Mouse (Mus musculus): ENCODE results near the gene Dync1li1. TPM values are rescaled to one million over a fixed set of nuclear protein-coding genes. Genes with fewer than 3 reads are reported as not detected.

Gene Dync1li1
- polyA plus RNA-seq, 1 experiment from 2014 or later = 94.0 TPM

- H3K27ac ChIP-seq (ENCODE audit: low read depth, low read length) = no peak overlapping the region
- no peak overlapping the region for H3K4me3 ChIP-seq (ENCODE audit: low read depth, low read length)
- H3K9me3 ChIP-seq (ENCODE audit: control insufficient read depth, low read length) = no peaks in the 10 kb centered on the region
- ATAC-seq (ENCODE audit: insufficient read depth, low FRiP score, low TSS enrichment) = no peak
- H3K36me3 ChIP-seq (ENCODE audit: control insufficient read depth, insufficient read depth, low read length) = peaks cover 6% of the 10 kb centered on the region
- H3K9ac ChIP-seq (ENCODE audit: low read length) = no peak overlapping the region
- H3K4me2 ChIP-seq (ENCODE audit: low read depth) = no peak overlapping the region
- H3K4me1 ChIP-seq (ENCODE audit: control insufficient read depth, insufficient read depth, low read length) = no peaks in the 10 kb centered on the region
- WGBS = 83% methylated on average over 4 of the region's 4 CpGs
- DNase-seq (ENCODE audit: low spot score) = no peak
- no peaks in the 10 kb centered on the region for H3K27me3 ChIP-seq (ENCODE audit: control insufficient read depth, insufficient read depth, low read length)
Measured at GRCm38 (mm10) chr9:114745654-114746053, 57.1 kb downstream of the Dync1li1 start.

GRCm38 (mm10) chr9:114747012-114747411 lies 58.4 kb downstream of the Dync1li1 start:
- Histone ChIP-seq H3K9ac (ENCODE audit: low read length) (no peak overlapping the region), H3K4me2 (ENCODE audit: low read depth) (no peak overlapping the region), H3K4me3 (ENCODE audit: low read depth, low read length) (no peak overlapping the region), H3K4me1 (ENCODE audit: control insufficient read depth, insufficient read depth, low read length) (no peaks in the 10 kb centered on the region), H3K27ac (ENCODE audit: low read depth, low read length) (no peak overlapping the region), H3K27me3 (ENCODE audit: control insufficient read depth, insufficient read depth, low read length) (no peaks in the 10 kb centered on the region), H3K9me3 (ENCODE audit: control insufficient read depth, low read length) (no peaks in the 10 kb centered on the region), H3K36me3 (ENCODE audit: control insufficient read depth, insufficient read depth, low read length) (peaks cover 6% of the 10 kb centered on the region)
- 80% methylated on average over 10 of the region's 10 CpGs for WGBS
- DNase-seq (ENCODE audit: low spot score) (no peak), ATAC-seq (ENCODE audit: insufficient read depth, low FRiP score, low TSS enrichment) (no peak)

GRCm38 (mm10) chr9:114747466-114747865 lies 58.9 kb downstream of the Dync1li1 start:
- no peaks in the 10 kb centered on the region for H3K27me3 ChIP-seq (ENCODE audit: control insufficient read depth, insufficient read depth, low read length)
- DNase-seq (ENCODE audit: low spot score) (no peak), ATAC-seq (ENCODE audit: insufficient read depth, low FRiP score, low TSS enrichment) (no peak)
- WGBS = 84% methylated on average over 12 of the region's 12 CpGs
- H3K9ac ChIP-seq (ENCODE audit: low read length) = no peak overlapping the region
- H3K36me3 ChIP-seq (ENCODE audit: control insufficient read depth, insufficient read depth, low read length) = peaks cover 6% of the 10 kb centered on the region
- no peak overlapping the region for H3K27ac ChIP-seq (ENCODE audit: low read depth, low read length)
- no peak overlapping the region for H3K4me3 ChIP-seq (ENCODE audit: low read depth, low read length)
- no peaks in the 10 kb centered on the region for H3K4me1 ChIP-seq (ENCODE audit: control insufficient read depth, insufficient read depth, low read length)
- H3K4me2 ChIP-seq (ENCODE audit: low read depth) = no peak overlapping the region
- no peaks in the 10 kb centered on the region for H3K9me3 ChIP-seq (ENCODE audit: control insufficient read depth, low read length)

- no peak overlapping the region for H3K4me3 ChIP-seq (ENCODE audit: low read depth, low read length)
- no peaks in the 10 kb centered on the region for H3K27me3 ChIP-seq (ENCODE audit: control insufficient read depth, insufficient read depth, low read length)
- peaks cover 5% of the 10 kb centered on the region; the same call in 1 of the 2 replicates for H3K4me1 ChIP-seq (ENCODE audit: control insufficient read depth, insufficient read depth, low read length)
- DNase-seq (ENCODE audit: low spot score) (no peak), ATAC-seq (ENCODE audit: insufficient read depth, low FRiP score, low TSS enrichment) (no peak)
- no peaks in the 10 kb centered on the region for H3K9me3 ChIP-seq (ENCODE audit: control insufficient read depth, low read length)
- 81% methylated on average over 3 of the region's 3 CpGs for WGBS
- no peak overlapping the region for H3K9ac ChIP-seq (ENCODE audit: low read length)
- H3K36me3 ChIP-seq (ENCODE audit: control insufficient read depth, insufficient read depth, low read length) = peaks cover 6% of the 10 kb centered on the region
- no peak overlapping the region for H3K4me2 ChIP-seq (ENCODE audit: low read depth)
- no peak overlapping the region for H3K27ac ChIP-seq (ENCODE audit: low read depth, low read length)
Measured at GRCm38 (mm10) chr9:114751582-114751981, 63.0 kb downstream of the Dync1li1 start.

- DNase-seq (ENCODE audit: low spot score) (no peak), ATAC-seq (ENCODE audit: insufficient read depth, low FRiP score, low TSS enrichment) (peak; percentile 16; the same call in 1 of the 2 replicates)
- H3K4me2 ChIP-seq (ENCODE audit: low read depth) = no peak overlapping the region
- H3K9ac ChIP-seq (ENCODE audit: low read length) = no peak overlapping the region
- H3K36me3 ChIP-seq (ENCODE audit: control insufficient read depth, insufficient read depth, low read length) = peaks cover 6% of the 10 kb centered on the region
- no peaks in the 10 kb centered on the region for H3K27me3 ChIP-seq (ENCODE audit: control insufficient read depth, insufficient read depth, low read length)
- no peak overlapping the region for H3K4me3 ChIP-seq (ENCODE audit: low read depth, low read length)
- peaks cover 5% of the 10 kb centered on the region; the same call in 1 of the 2 replicates for H3K4me1 ChIP-seq (ENCODE audit: control insufficient read depth, insufficient read depth, low read length)
- no peaks in the 10 kb centered on the region for H3K9me3 ChIP-seq (ENCODE audit: control insufficient read depth, low read length)
- H3K27ac ChIP-seq (ENCODE audit: low read depth, low read length) = no peak overlapping the region
- WGBS = 77% methylated on average over 9 of the region's 9 CpGs
Measured at GRCm38 (mm10) chr9:114752311-114752710, 63.7 kb downstream of the Dync1li1 start.

GRCm38 (mm10) chr9:114752863-114753484 lies 64.4 kb downstream of the Dync1li1 start:
- no peaks in the 10 kb centered on the region; the same call in none of the 2 replicates for H3K36me3 ChIP-seq (ENCODE audit: control insufficient read depth, insufficient read depth, low read length)

GRCm38 (mm10) chr9:114758272-114758671 lies 69.7 kb downstream of the Dync1li1 start:
- Histone ChIP-seq H3K9ac (ENCODE audit: low read length) (no peak overlapping the region), H3K9me3 (ENCODE audit: control insufficient read depth, low read length) (no peaks in the 10 kb centered on the region), H3K4me1 (ENCODE audit: control insufficient read depth, insufficient read depth, low read length) (0 out of 2 replicates have a peak, but pooled peaks cover under 1% of the 10 kb centered on the region), H3K4me3 (ENCODE audit: low read depth, low read length) (no peak overlapping the region), H3K27me3 (ENCODE audit: control insufficient read depth, insufficient read depth, low read length) (no peaks in the 10 kb centered on the region), H3K27ac (ENCODE audit: low read depth, low read length) (no peak overlapping the region), H3K36me3 (ENCODE audit: control insufficient read depth, insufficient read depth, low read length) (no peaks in the 10 kb centered on the region; the same call in 1 of the 2 replicates), H3K4me2 (ENCODE audit: low read depth) (no peak overlapping the region)
- ATAC-seq (ENCODE audit: insufficient read depth, low FRiP score, low TSS enrichment) = no peak
- 92% methylated on average over 7 of the region's 7 CpGs for WGBS
- DNase-seq (ENCODE audit: low spot score) = no peak

More at GRCm38 (mm10) chr9:114752863-114753484, 64.4 kb downstream of the Dync1li1 start:
- Histone ChIP-seq H3K9ac (ENCODE audit: low read length) (peak overlapping the region; percentile 55), H3K9me3 (ENCODE audit: control insufficient read depth, low read length) (no peaks in the 10 kb centered on the region), H3K4me2 (ENCODE audit: low read depth) (peak overlapping the region; percentile 81), H3K27me3 (ENCODE audit: control insufficient read depth, insufficient read depth, low read length) (no peaks in the 10 kb centered on the region), H3K4me1 (ENCODE audit: control insufficient read depth, insufficient read depth, low read length) (peaks cover 5% of the 10 kb centered on the region; the same call in 1 of the 2 replicates), H3K27ac (ENCODE audit: low read depth, low read length) (0 out of 2 replicates have a peak overlapping the region, but pooled peaks have one; percentile 44), H3K4me3 (ENCODE audit: low read depth, low read length) (peak overlapping the region; percentile 35)
- DNase-seq (ENCODE audit: low spot score) (peak; percentile 87), ATAC-seq (ENCODE audit: insufficient read depth, low FRiP score, low TSS enrichment) (peak; percentile 85)
- 5% methylated on average over 36 of the region's 36 CpGs for WGBS

GRCm38 (mm10) chr9:114758801-114759200 lies 70.2 kb downstream of the Dync1li1 start:
- Histone ChIP-seq H3K4me3 (ENCODE audit: low read depth, low read length) (no peak overlapping the region), H3K27ac (ENCODE audit: low read depth, low read length) (no peak overlapping the region), H3K36me3 (ENCODE audit: control insufficient read depth, insufficient read depth, low read length) (no peaks in the 10 kb centered on the region; the same call in 1 of the 2 replicates), H3K4me1 (ENCODE audit: control insufficient read depth, insufficient read depth, low read length) (no peaks in the 10 kb centered on the region), H3K9me3 (ENCODE audit: control insufficient read depth, low read length) (no peaks in the 10 kb centered on the region), H3K27me3 (ENCODE audit: control insufficient read depth, insufficient read depth, low read length) (no peaks in the 10 kb centered on the region), H3K4me2 (ENCODE audit: low read depth) (no peak overlapping the region), H3K9ac (ENCODE audit: low read length) (no peak overlapping the region)
- DNase-seq (ENCODE audit: low spot score) (no peak), ATAC-seq (ENCODE audit: insufficient read depth, low FRiP score, low TSS enrichment) (no peak)
- WGBS = 88% methylated on average over 5 of the region's 5 CpGs

GRCm38 (mm10) chr9:114759886-114760285 lies 71.3 kb downstream of the Dync1li1 start:
- WGBS = 77% methylated on average over 4 of the region's 4 CpGs
- ATAC-seq (ENCODE audit: insufficient read depth, low FRiP score, low TSS enrichment) = no peak
- no peaks in the 10 kb centered on the region; the same call in 1 of the 2 replicates for H3K36me3 ChIP-seq (ENCODE audit: control insufficient read depth, insufficient read depth, low read length)

More at GRCm38 (mm10) chr9:114759886-114760285, 71.3 kb downstream of the Dync1li1 start:
- H3K4me3 ChIP-seq (ENCODE audit: low read depth, low read length) = no peak overlapping the region
- H3K27me3 ChIP-seq (ENCODE audit: control insufficient read depth, insufficient read depth, low read length) = no peaks in the 10 kb centered on the region
- H3K27ac ChIP-seq (ENCODE audit: low read depth, low read length) = no peak overlapping the region
- no peak overlapping the region for H3K9ac ChIP-seq (ENCODE audit: low read length)
- H3K9me3 ChIP-seq (ENCODE audit: control insufficient read depth, low read length) = no peaks in the 10 kb centered on the region
- H3K4me2 ChIP-seq (ENCODE audit: low read depth) = no peak overlapping the region
- no peak for DNase-seq (ENCODE audit: low spot score)
- H3K4me1 ChIP-seq (ENCODE audit: control insufficient read depth, insufficient read depth, low read length) = no peaks in the 10 kb centered on the region

Data from neural tube, embryonic 11.5 days (tissue).